Mouse (Mus musculus) spleen, adult 2 months (tissue): ENCODE data around the gene Helq. TPM values are rescaled to one million over a fixed set of nuclear protein-coding genes. Genes with fewer than 3 reads are reported as not detected.
A peak's percentile ranks its signal among the peaks of the same experiment; 100 is the strongest.

Source experiments
- DNase-seq, 2 experiments: peaks; one replicate each; pipeline versions ENCODE4 v3.0.0 to v3.0.0-alpha.2; 2012 to 2021; ENCODE audit warnings: low spot score in 2 of 2, low read depth in 1 of 2
- H3K27ac ChIP-seq: fragments of 200-500 bp; 2 replicates; pipeline ENCODE4 v1.5.1; 2012; ENCODE audit warnings: low read length, inconsistent platforms; ENCODE audit not compliant: insufficient read depth
- H3K27me3 ChIP-seq: fragments of 200-500 bp; 2 replicates; pipeline ENCODE4 v1.6.1; 2012; ENCODE audit warnings: mild to moderate bottlenecking, moderate library complexity, low read length, inconsistent platforms; ENCODE audit not compliant: control insufficient read depth, insufficient read depth
- H3K36me3 ChIP-seq: fragments of 200-500 bp; 2 replicates; pipeline ENCODE4 v1.6.1; 2012; ENCODE audit warnings: mild to moderate bottlenecking, low read length, inconsistent platforms; ENCODE audit not compliant: control insufficient read depth, insufficient read depth
- H3K4me1 ChIP-seq: fragments of 200-500 bp; 2 replicates; pipeline ENCODE4 v1.6.1; 2011; ENCODE audit warnings: inconsistent platforms; ENCODE audit not compliant: control insufficient read depth, insufficient read depth, insufficient read length
- H3K4me3 ChIP-seq: fragments of 200-500 bp; 2 replicates; pipeline ENCODE4 v1.5.1; 2011; ENCODE audit warnings: mild to moderate bottlenecking, inconsistent platforms; ENCODE audit not compliant: insufficient read depth, insufficient read length; ENCODE audit errors: extremely low read depth
- CTCF ChIP-seq: fragments of 200-500 bp; IDR thresholded peaks from 2 replicates; pipeline ENCODE4 v1.5.1; 2011; ENCODE audit warnings: mild to moderate bottlenecking, inconsistent platforms; ENCODE audit not compliant: insufficient read depth, insufficient read length, insufficient replicate concordance; ENCODE audit errors: extremely low read depth
- POLR2A ChIP-seq: fragments of 200-500 bp; IDR thresholded peaks from 2 replicates; pipeline ENCODE4 v1.6.1; 2011; ENCODE audit warnings: low read depth, low read length, inconsistent platforms
- WGBS: fragments of 180-500 bp; shearing (Covaris S2); methylation state at CpG from one replicate; pipeline ENCODE4 v1.1.7; 2018; 5-methylcytosine and 5-hydroxymethylcytosine counted together
- polyA plus RNA-seq: library from polyadenylated mRNA; depleted of rRNA; stranded (reverse); fragments of >200 nt; gene quantifications from 2 replicates; pipeline ENCODE4 v1.2.3, GENCODE M21; 2012

Gene Helq
- polyA plus RNA-seq, 1 experiment: 8.8 TPM

- no peaks in the 10 kb centered on the region for H3K36me3 ChIP-seq
- WGBS: 67% methylated on average over 7 of the region's 7 CpGs
- no peak for DNase-seq
- H3K4me3 ChIP-seq: no peak overlapping the region
- H3K4me1 ChIP-seq: no peaks in the 10 kb centered on the region
- H3K27ac ChIP-seq: no peak overlapping the region
- no peaks in the 10 kb centered on the region for H3K27me3 ChIP-seq
- TF ChIP-seq POLR2A: no peak
- TF ChIP-seq CTCF: no peak
Observed at GRCm38 (mm10) chr5:100822826-100823225, 24.4 kb upstream of the Helq start.

GRCm38 (mm10) chr5:100821375-100821774 lies 23.0 kb upstream of the Helq start:
- H3K4me3 ChIP-seq: no peak overlapping the region
- H3K27ac ChIP-seq: no peak overlapping the region
- TF ChIP-seq POLR2A (no peak), CTCF (no peak)
- no peaks in the 10 kb centered on the region for H3K4me1 ChIP-seq
- no peaks in the 10 kb centered on the region for H3K27me3 ChIP-seq
- no peak for DNase-seq
- no peaks in the 10 kb centered on the region for H3K36me3 ChIP-seq
- 74% methylated on average over 8 of the region's 8 CpGs for WGBS

- TF ChIP-seq POLR2A: peak; percentile 82
- TF ChIP-seq CTCF: no peak
- Histone ChIP-seq H3K4me3 (peak within 1 kb of the TSS; percentile 72), H3K4me1 (no peaks in the 10 kb centered on the region), H3K36me3 (no peaks in the 10 kb centered on the region; the same call in 1 of the 2 replicates), H3K27me3 (no peaks in the 10 kb centered on the region), H3K27ac (peak within 1 kb of the TSS; percentile 64)
- peak; percentile 55 to 90 for DNase-seq
- under 1% methylated on average over 63 of the region's 63 CpGs for WGBS
Observed at GRCm38 (mm10) chr5:100820483-100821184, 22.2 kb upstream of the Helq start, which contains the start of gene Abraxas1. TSS of gene Abraxas1 (minus strand) at chr5:100820965.

GRCm38 (mm10) chr5:100819568-100820480 lies 21.4 kb upstream of the Helq start:
- DNase-seq: no peak
- Histone ChIP-seq H3K4me1 (no peaks in the 10 kb centered on the region), H3K27ac (no peak overlapping the region; the same call in 1 of the 2 replicates), H3K36me3 (no peaks in the 10 kb centered on the region; the same call in 1 of the 2 replicates), H3K4me3 (peak overlapping the region; percentile 72), H3K27me3 (no peaks in the 10 kb centered on the region)
- 44% methylated on average over 16 of the region's 16 CpGs for WGBS
- TF ChIP-seq CTCF (no peak), POLR2A (no peak)

- no peaks in the 10 kb centered on the region for H3K4me1 ChIP-seq
- no peak overlapping the region for H3K4me3 ChIP-seq
- WGBS: 86% methylated on average over 4 of the region's 4 CpGs
- H3K27me3 ChIP-seq: no peaks in the 10 kb centered on the region
- no peak for DNase-seq
- no peaks in the 10 kb centered on the region; the same call in 1 of the 2 replicates for H3K36me3 ChIP-seq
- TF ChIP-seq POLR2A: no peak
- TF ChIP-seq CTCF: no peak
- no peak overlapping the region for H3K27ac ChIP-seq
Observed at GRCm38 (mm10) chr5:100818341-100818740, 19.9 kb upstream of the Helq start.

- H3K4me3 ChIP-seq: no peak overlapping the region
- H3K4me1 ChIP-seq: no peaks in the 10 kb centered on the region
- no peaks in the 10 kb centered on the region for H3K27me3 ChIP-seq
- DNase-seq: no peak
- H3K36me3 ChIP-seq: peaks cover 14% of the 10 kb centered on the region
- no peak for TF ChIP-seq CTCF
- TF ChIP-seq POLR2A: no peak
- H3K27ac ChIP-seq: no peak overlapping the region
- 78% methylated on average over 5 of the region's 5 CpGs for WGBS
Observed at GRCm38 (mm10) chr5:100794084-100794483, 4.3 kb downstream of the Helq start.

GRCm38 (mm10) chr5:100792261-100792660 lies 6.1 kb downstream of the Helq start:
- 92% methylated on average over 7 of the region's 7 CpGs for WGBS
- H3K27ac ChIP-seq: no peak overlapping the region
- DNase-seq: no peak
- peaks cover 20% of the 10 kb centered on the region for H3K36me3 ChIP-seq
- H3K4me3 ChIP-seq: no peak overlapping the region
- TF ChIP-seq POLR2A: no peak
- no peak for TF ChIP-seq CTCF
- H3K27me3 ChIP-seq: no peaks in the 10 kb centered on the region
- no peaks in the 10 kb centered on the region for H3K4me1 ChIP-seq
